Mouse (Mus musculus): ENCODE measurements at regions not wholly inside any gene's neighbourhood (a gene's known extent, or its start where the extent isn't known, plus 50 kb on each side); places are given as distances from the start of the nearest gene placed in this dataset.

DNA sequence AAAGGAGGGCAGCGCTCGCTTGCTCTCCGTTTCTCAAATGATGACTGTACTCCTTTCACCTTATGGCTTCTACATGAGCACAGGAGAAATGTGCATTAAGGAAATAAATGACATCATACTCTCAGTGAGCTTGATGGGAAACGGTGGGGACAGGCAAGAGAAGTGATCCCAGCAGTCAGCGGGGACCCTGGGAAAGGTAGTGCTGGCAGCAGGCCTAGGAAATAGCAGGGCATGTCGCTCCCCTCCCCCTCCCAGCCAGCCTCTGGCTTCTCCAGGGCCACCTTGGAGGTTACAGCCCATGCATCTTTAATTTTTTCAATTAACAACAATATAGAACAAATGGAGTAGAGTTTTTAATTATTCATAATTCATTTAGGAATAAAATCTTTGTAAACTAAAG lies 58.6 kb upstream of the Klhl29 start:
- Histone ChIP-seq H3K9ac (ENCODE audit: low read length) (no peak overlapping the region), H3K4me2 (ENCODE audit: low read depth) (no peak overlapping the region), H3K4me3 (ENCODE audit: low read depth, low read length) (no peak overlapping the region), H3K27ac (ENCODE audit: low read depth, low read length) (no peak overlapping the region), H3K27me3 (ENCODE audit: control insufficient read depth, insufficient read depth, low read length) (no peaks in the 10 kb centered on the region), H3K36me3 (ENCODE audit: control insufficient read depth, insufficient read depth, low read length) (no peaks in the 10 kb centered on the region), H3K4me1 (ENCODE audit: control insufficient read depth, insufficient read depth, low read length) (no peaks in the 10 kb centered on the region), H3K9me3 (ENCODE audit: control insufficient read depth, low read length) (no peaks in the 10 kb centered on the region)
- DNase-seq (ENCODE audit: low spot score) (no peak), ATAC-seq (ENCODE audit: insufficient read depth, low FRiP score, low TSS enrichment) (no peak)
- WGBS: 60% methylated on average over 6 of the region's 6 CpGs

DNA sequence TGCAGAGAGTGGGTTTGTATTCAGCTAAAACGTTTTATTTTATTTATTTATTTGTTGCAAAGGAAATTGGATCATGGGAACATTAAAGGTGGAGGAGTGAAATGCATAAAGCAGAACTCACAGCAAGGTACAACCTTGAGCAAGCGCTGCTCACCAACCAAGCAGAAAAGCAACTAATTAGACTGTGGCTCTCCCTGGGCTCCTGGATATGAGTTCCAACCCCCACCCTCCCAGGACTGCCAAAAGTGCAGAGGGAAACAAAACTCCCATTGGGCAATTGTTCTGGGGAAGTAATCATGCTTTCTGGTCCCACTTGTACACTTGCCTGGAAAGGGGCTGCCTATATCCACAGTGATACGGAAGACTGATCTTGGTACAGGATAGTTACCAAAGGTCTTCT lies 57.2 kb upstream of the Klhl29 start:
- H3K27ac ChIP-seq (ENCODE audit: low read depth, low read length): no peak overlapping the region
- H3K4me3 ChIP-seq (ENCODE audit: low read depth, low read length): no peak overlapping the region
- no peaks in the 10 kb centered on the region for H3K36me3 ChIP-seq (ENCODE audit: control insufficient read depth, insufficient read depth, low read length)
- WGBS: 83% methylated on average over 3 of the region's 3 CpGs
- no peaks in the 10 kb centered on the region for H3K27me3 ChIP-seq (ENCODE audit: control insufficient read depth, insufficient read depth, low read length)
- DNase-seq (ENCODE audit: low spot score): no peak
- ATAC-seq (ENCODE audit: insufficient read depth, low FRiP score, low TSS enrichment): no peak
- no peaks in the 10 kb centered on the region for H3K4me1 ChIP-seq (ENCODE audit: control insufficient read depth, insufficient read depth, low read length)
- no peaks in the 10 kb centered on the region for H3K9me3 ChIP-seq (ENCODE audit: control insufficient read depth, low read length)
- H3K4me2 ChIP-seq (ENCODE audit: low read depth): no peak overlapping the region
- no peak overlapping the region for H3K9ac ChIP-seq (ENCODE audit: low read length)

DNA sequence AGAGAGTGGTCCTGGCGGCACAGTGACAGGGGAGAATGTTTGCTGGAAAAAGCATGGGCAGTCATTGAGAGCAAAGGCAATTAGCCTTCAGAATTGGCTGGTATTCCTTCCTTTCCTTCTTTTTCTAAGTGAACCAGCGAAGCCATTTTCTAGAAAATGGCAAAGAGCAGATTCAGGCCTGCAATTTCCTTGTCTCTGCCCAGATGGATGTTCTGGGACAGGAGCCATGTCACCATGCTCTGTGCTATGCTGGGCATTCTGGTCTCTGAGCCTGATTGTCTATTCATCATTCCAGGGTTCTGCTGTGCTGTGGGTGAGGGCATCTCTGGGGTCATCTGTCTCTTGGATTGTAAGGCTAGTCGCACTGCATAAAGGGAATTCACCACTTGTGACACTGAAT lies 53.3 kb upstream of the Klhl29 start:
- 85% methylated on average over 3 of the region's 3 CpGs for WGBS
- Histone ChIP-seq H3K9ac (ENCODE audit: low read length) (no peak overlapping the region), H3K27me3 (ENCODE audit: control insufficient read depth, insufficient read depth, low read length) (no peaks in the 10 kb centered on the region), H3K9me3 (ENCODE audit: control insufficient read depth, low read length) (no peaks in the 10 kb centered on the region), H3K4me2 (ENCODE audit: low read depth) (no peak overlapping the region), H3K4me3 (ENCODE audit: low read depth, low read length) (no peak overlapping the region), H3K4me1 (ENCODE audit: control insufficient read depth, insufficient read depth, low read length) (no peaks in the 10 kb centered on the region), H3K27ac (ENCODE audit: low read depth, low read length) (no peak overlapping the region), H3K36me3 (ENCODE audit: control insufficient read depth, insufficient read depth, low read length) (no peaks in the 10 kb centered on the region)
- DNase-seq (ENCODE audit: low spot score) (no peak), ATAC-seq (ENCODE audit: insufficient read depth, low FRiP score, low TSS enrichment) (no peak)

All from neural tube, embryonic 11.5 days (tissue).